Mouse (Mus musculus) lung, postnatal 0 days (tissue): ENCODE measurements around the gene Heatr5b.

Experiments used
- CTCF ChIP-seq: IDR thresholded peaks from 2 replicates; pipeline ENCODE4 v1.5.1; 2016; ENCODE audit warnings: antibody characterized with exemption, mild to moderate bottlenecking
- EP300 ChIP-seq: IDR thresholded peaks from 2 replicates; pipeline ENCODE4 v1.6.1; 2016; ENCODE audit warnings: antibody characterized with exemption, mild to moderate bottlenecking, control low read depth

DNA sequence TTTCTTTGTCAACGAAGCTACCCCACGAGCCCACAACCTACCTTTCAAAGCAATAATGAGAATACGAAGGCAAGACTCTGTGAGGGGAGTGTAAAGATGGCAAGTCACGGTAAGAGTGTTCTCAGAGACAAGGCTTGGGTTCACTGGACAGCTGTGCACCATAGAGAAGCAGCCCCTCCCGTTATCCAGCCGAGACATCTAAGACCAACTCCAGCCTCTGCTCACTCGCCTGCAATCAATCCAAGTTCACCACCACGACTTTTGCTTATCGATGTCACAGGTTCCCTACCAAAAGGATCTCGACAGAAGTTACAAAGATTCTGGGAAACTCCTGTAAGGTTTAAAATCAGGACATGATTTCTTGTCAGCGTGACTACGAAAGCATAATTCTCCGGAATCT, 116.1 kb downstream of the Heatr5b start:
- TF ChIP-seq CTCF (no peak), EP300 (no peak)
